Mouse (Mus musculus) forebrain, postnatal 0 days (tissue): ENCODE data around the gene 5730522E02Rik. TPM values are rescaled to one million over a fixed set of nuclear protein-coding genes. Genes with fewer than 3 reads are reported as not detected.

Experiments used
- ATAC-seq: fragments of 200-750 bp; cut with Nextera tagmentation; 2 replicates; pipeline ENCODE4 v1.8.0; 2017; ENCODE audit warnings: mild to moderate bottlenecking, moderate library complexity
- DNase-seq: peaks from one replicate; pipeline ENCODE4 v3.0.0-alpha.2; 2015
- H3K27ac ChIP-seq: fragments of 300-500 bp; sonication (generic); 2 replicates; pipeline ENCODE4 v1.5.1; 2014; ENCODE audit warnings: low read depth, mild to moderate bottlenecking, antibody characterized with exemption, low read length, moderate library complexity, mixed read lengths
- H3K27me3 ChIP-seq: fragments of 300-500 bp; sonication (generic); 2 replicates; pipeline ENCODE4 v1.6.1; 2014; ENCODE audit warnings: mild to moderate bottlenecking, low read length, mixed read lengths; ENCODE audit not compliant: insufficient read depth
- H3K36me3 ChIP-seq: fragments of 300-500 bp; sonication (generic); 2 replicates; pipeline ENCODE4 v1.6.1; 2014; ENCODE audit warnings: mild to moderate bottlenecking, moderate library complexity; ENCODE audit not compliant: insufficient read depth
- H3K4me1 ChIP-seq: fragments of 300-500 bp; sonication (generic); 2 replicates; pipeline ENCODE4 v1.6.1; 2014; ENCODE audit warnings: antibody characterized with exemption; ENCODE audit not compliant: insufficient read depth
- H3K4me2 ChIP-seq: fragments of 300-500 bp; sonication (generic); 2 replicates; pipeline ENCODE4 v1.6.1; 2014; ENCODE audit warnings: low read depth, mild to moderate bottlenecking, moderate library complexity
- H3K4me3 ChIP-seq: fragments of 300-500 bp; sonication (generic); 2 replicates; pipeline ENCODE4 v1.5.1; 2014; ENCODE audit warnings: low read depth, low read length, mixed read lengths
- H3K9ac ChIP-seq: fragments of 300-500 bp; sonication (generic); 2 replicates; pipeline ENCODE4 v1.6.1; 2014; ENCODE audit warnings: mild to moderate bottlenecking
- H3K9me3 ChIP-seq: fragments of 300-500 bp; sonication (generic); 2 replicates; pipeline ENCODE4 v1.6.1; 2016; ENCODE audit warnings: low read length
- CTCF ChIP-seq: sonication (generic); IDR thresholded peaks from 2 replicates; pipeline ENCODE4 v1.5.1; 2016; ENCODE audit warnings: antibody characterized with exemption, control low read depth, low read depth
- WGBS: fragments of 180-500 bp; shearing (Covaris S2); extraction: QIAGEN DNeasy Blood & Tissue Kit; methylation state at CpG from one replicate; pipeline ENCODE4 v1.1.7; 2014; 5-methylcytosine and 5-hydroxymethylcytosine counted together
- polyA plus RNA-seq: library from polyadenylated mRNA; unstranded; fragments of >200 nt; fragmentation: Nextera tagmentation; extraction: Ambion mirVana; gene quantifications from 2 replicates; pipeline ENCODE4 v1.2.1, GENCODE M21; 2015
- total RNA-seq: library from RNA; depleted of rRNA; stranded (reverse); fragments of >200 nt; gene quantifications from 2 replicates; pipeline ENCODE4 v1.2.3, GENCODE M21; 2014

Gene 5730522E02Rik
- total and polyA plus RNA-seq, 2 experiments from 2014 or later: 10.4 to 16.7 TPM

DNA sequence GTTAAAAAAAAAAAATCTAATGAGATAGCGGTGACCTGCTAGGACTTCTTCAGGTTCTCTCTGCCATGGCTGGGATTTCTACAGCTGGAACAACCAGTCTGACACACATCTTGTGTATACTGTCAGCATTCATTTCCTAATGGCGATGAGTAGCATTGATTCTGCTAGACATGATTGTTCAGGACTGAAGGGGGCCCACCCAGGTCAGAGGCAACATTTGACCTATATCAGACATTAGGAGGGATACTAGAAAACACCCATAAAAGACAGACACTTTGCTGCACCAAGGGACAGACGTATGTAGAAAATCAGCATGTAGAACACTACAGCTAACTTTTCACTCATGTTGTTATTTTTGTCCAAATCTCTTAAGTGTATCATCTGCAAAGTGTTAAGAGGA lies 507.8 kb downstream of the 5730522E02Rik start:
- WGBS: 87% methylated on average over 3 of the region's 3 CpGs
- no peaks in the 10 kb centered on the region for H3K27me3 ChIP-seq
- no peak overlapping the region for H3K9ac ChIP-seq
- H3K4me2 ChIP-seq: no peak overlapping the region
- 0 out of 2 replicates have a peak overlapping the region, but pooled peaks have one; percentile 15 for H3K27ac ChIP-seq
- no peaks in the 10 kb centered on the region for H3K9me3 ChIP-seq
- no peak overlapping the region for H3K4me3 ChIP-seq
- DNase-seq (no peak), ATAC-seq (no peak)
- H3K36me3 ChIP-seq: no peaks in the 10 kb centered on the region
- H3K4me1 ChIP-seq: 0 out of 2 replicates have a peak, but pooled peaks cover 5% of the 10 kb centered on the region
- TF ChIP-seq CTCF: no peak

DNA sequence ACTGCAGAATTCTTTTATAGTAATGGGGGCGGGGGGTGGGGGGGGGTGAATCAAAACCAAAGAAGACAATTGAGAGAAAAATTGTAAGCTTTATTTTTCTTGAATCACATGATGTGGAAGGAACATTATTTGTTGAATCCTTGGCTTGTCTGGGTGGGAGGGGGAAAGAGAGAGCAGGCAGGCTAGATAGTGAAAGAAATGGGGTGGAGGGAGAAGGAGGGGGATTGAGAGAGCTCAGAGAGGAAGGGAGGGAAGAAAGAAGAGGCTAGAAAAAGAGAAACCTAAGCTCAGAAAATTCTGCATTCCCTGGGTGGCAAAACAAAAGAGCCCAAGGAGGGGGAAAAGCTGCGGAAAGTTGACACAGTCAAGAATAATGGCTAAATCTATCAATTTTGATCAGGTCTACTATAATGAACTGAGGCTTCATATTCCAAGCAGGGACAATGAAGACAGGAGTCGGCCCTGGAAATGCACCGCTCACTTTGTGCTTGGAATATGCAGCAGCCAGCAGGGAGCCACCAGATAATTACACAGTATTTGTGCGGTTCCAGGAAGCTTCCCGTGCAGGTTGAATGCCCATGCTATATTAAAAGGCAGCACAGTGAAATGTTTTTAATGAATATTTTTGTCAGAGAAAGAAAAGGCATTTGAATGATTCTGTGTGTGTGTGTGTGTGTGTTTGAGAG lies 512.9 kb downstream of the 5730522E02Rik start:
- Histone ChIP-seq H3K4me3 (peak overlapping the region; percentile 13), H3K27me3 (no peaks in the 10 kb centered on the region), H3K27ac (peak overlapping the region; percentile 77), H3K4me2 (peak overlapping the region; percentile 37), H3K9me3 (no peaks in the 10 kb centered on the region), H3K36me3 (no peaks in the 10 kb centered on the region), H3K9ac (peak overlapping the region; percentile 40), H3K4me1 (no peaks in the 10 kb centered on the region)
- WGBS: 7% methylated on average over 6 of the region's 6 CpGs
- DNase-seq (peak; percentile 69), ATAC-seq (peak; percentile 92)
- no peak for TF ChIP-seq CTCF

- 23% methylated on average over 5 of the region's 5 CpGs for WGBS
These were observed 514.4 kb downstream of the 5730522E02Rik start for GRCm38 (mm10) chr11:25696168-25696567.

GRCm38 (mm10) chr11:25684731-25685130 lies 525.8 kb downstream of the 5730522E02Rik start:
- Histone ChIP-seq H3K9me3 (no peaks in the 10 kb centered on the region), H3K36me3 (no peaks in the 10 kb centered on the region), H3K4me1 (no peaks in the 10 kb centered on the region), H3K4me3 (no peak overlapping the region), H3K9ac (no peak overlapping the region), H3K4me2 (no peak overlapping the region), H3K27me3 (no peaks in the 10 kb centered on the region), H3K27ac (no peak overlapping the region)
- ATAC-seq (no peak), DNase-seq (peak; percentile 60)
- WGBS: 65% methylated on average over 4 of the region's 4 CpGs
- no peak for TF ChIP-seq CTCF

More at GRCm38 (mm10) chr11:25696168-25696567, 514.4 kb downstream of the 5730522E02Rik start:
- ATAC-seq (peak; percentile 30; the same call in 1 of the 2 replicates), DNase-seq (no peak)
- no peak overlapping the region for H3K4me3 ChIP-seq
- TF ChIP-seq CTCF: no peak
- H3K27me3 ChIP-seq: no peaks in the 10 kb centered on the region
- no peaks in the 10 kb centered on the region for H3K4me1 ChIP-seq
- no peaks in the 10 kb centered on the region for H3K36me3 ChIP-seq
- H3K4me2 ChIP-seq: no peak overlapping the region
- H3K9ac ChIP-seq: no peak overlapping the region
- no peaks in the 10 kb centered on the region for H3K9me3 ChIP-seq
- H3K27ac ChIP-seq: peak overlapping the region; percentile 16; the same call in 1 of the 2 replicates

- no peaks in the 10 kb centered on the region for H3K4me1 ChIP-seq
- WGBS: 94% methylated on average over 1 of the region's 1 CpGs
- H3K4me2 ChIP-seq: no peak overlapping the region
- no peak for DNase-seq
- no peak overlapping the region for H3K4me3 ChIP-seq
- TF ChIP-seq CTCF: no peak
- no peak for ATAC-seq
- no peaks in the 10 kb centered on the region for H3K27me3 ChIP-seq
- no peak overlapping the region for H3K9ac ChIP-seq
- H3K36me3 ChIP-seq: no peaks in the 10 kb centered on the region
- H3K27ac ChIP-seq: no peak overlapping the region
- no peaks in the 10 kb centered on the region for H3K9me3 ChIP-seq
These were observed 530.7 kb downstream of the 5730522E02Rik start for GRCm38 (mm10) chr11:25679856-25680255.

- WGBS: 75% methylated on average over 3 of the region's 3 CpGs
- no peak for TF ChIP-seq CTCF
- no peak overlapping the region for H3K9ac ChIP-seq
- DNase-seq (no peak), ATAC-seq (no peak)
- H3K27me3 ChIP-seq: no peaks in the 10 kb centered on the region
- no peaks in the 10 kb centered on the region for H3K36me3 ChIP-seq
- H3K4me3 ChIP-seq: no peak overlapping the region
- no peaks in the 10 kb centered on the region for H3K9me3 ChIP-seq
- no peak overlapping the region for H3K27ac ChIP-seq
- no peaks in the 10 kb centered on the region for H3K4me1 ChIP-seq
- H3K4me2 ChIP-seq: no peak overlapping the region
These were observed 536.4 kb downstream of the 5730522E02Rik start for GRCm38 (mm10) chr11:25674194-25674593.

DNA sequence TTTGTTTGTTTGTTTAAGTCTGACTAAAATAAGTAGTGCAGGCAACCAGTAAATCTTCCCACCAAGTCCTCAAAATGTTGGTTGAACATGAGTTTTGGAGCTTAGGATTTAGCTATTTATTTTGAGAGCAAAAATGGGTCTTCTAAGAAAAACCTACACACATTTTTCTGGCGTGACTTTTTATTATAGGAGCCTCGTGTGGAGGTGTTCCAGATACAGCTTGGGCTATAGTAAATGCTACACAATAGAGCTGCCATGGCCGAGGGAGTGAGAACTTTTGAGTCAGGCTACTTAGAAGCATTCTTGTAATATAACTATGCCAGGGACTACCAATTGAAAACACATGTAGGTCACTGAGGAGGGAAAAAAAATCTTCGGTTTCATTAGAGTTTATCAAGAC lies 540.5 kb downstream of the 5730522E02Rik start:
- Histone ChIP-seq H3K27me3 (no peaks in the 10 kb centered on the region), H3K4me2 (no peak overlapping the region), H3K4me3 (no peak overlapping the region), H3K9ac (no peak overlapping the region), H3K4me1 (no peaks in the 10 kb centered on the region), H3K36me3 (no peaks in the 10 kb centered on the region), H3K9me3 (no peaks in the 10 kb centered on the region), H3K27ac (no peak overlapping the region)
- 64% methylated on average over 4 of the region's 4 CpGs for WGBS
- no peak for TF ChIP-seq CTCF
- no peak for DNase-seq
- ATAC-seq: no peak
